Mouse (Mus musculus) retina, embryonic 14.5 days (tissue): ENCODE data around the gene Samd14.
"Not testable (repeated sequence)": the region's sequence is repeated elsewhere in the genome, so short reads cannot be mapped to it uniquely, and the experiment has no call there.

Source experiments
- DNase-seq: peaks from one replicate; pipeline ENCODE4 v3.0.0-alpha.2; 2015; ENCODE audit warnings: low spot score

Gene Samd14

GRCm38 (mm10) chr11:95009629-95010014, at the start of gene Samd14:
Gene Samd14, plus strand, starts transcription at chr11:95009879.
- peak; percentile 83 for DNase-seq

- DNase-seq: no peak
Measured at GRCm38 (mm10) chr11:94962534-94963101, 47.1 kb upstream of the Samd14 start.

DNA sequence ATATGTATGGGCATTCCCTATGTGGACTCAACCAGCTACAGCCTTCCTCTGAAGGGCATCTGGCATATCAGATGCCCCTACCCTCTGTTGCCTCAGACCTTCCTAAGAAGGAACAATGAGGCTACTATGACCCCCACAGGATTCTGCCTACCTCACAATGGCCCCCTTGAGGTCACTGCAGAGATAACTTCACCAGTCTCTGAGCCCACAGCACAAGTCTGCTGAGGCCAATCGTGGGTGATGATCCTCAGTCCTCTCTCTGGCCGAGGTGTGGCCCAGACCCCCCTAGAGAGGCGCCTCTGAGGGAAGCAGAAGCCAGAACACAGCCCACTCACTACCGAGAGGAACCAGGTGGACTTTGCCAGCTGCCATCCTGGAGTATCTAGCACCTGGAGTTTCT, 42.3 kb upstream of the Samd14 start, which contains the start of gene Hils1:
TSS of gene Hils1 (plus strand) at position 175 of the 400 bp plus-strand sequence.
- DNase-seq: no peak

DNA sequence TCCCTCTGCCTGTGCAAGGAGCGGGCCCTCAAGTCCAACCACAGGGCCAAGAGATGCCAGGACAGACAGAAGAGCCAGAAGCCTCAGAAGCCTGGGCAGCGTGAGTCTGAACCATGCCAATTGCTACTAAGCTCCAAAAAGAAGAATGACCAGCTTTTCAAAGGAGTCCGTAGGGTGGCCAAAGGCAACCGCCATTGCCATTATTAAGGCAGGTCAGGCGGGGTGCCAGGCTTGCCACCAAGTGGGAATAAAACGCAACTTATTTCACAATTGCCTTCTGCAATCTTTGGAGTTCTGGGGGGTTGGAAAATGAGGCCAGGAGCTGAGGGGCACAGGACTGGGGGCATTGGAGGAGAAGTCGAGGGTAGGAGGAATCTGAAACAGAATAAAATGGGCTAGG, 41.5 kb upstream of the Samd14 start:
- DNase-seq: no peak

DNA sequence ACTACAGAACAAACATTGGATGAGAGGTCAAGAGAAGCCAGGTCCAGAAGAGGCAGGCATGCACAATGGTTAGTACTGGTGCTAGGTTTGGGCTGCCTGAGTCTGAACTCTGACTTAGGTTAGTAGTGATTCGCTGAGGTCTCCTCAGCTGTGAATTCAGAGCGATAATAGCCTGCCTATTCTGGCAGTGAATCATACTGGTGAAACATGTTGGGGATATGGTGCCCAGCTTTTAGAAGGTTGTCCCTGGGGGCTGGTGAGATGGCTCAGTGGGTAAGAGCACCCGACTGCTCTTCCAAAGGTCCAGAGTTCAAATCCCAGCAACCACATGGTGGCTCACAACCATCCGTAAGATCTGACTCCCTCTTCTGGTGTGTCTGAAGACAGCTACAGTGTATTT, 40.0 kb upstream of the Samd14 start:
- not testable (repeated sequence) for DNase-seq

- DNase-seq: peak; percentile 79
Measured at GRCm38 (mm10) chr11:94970210-94970943, 39.3 kb upstream of the Samd14 start.

- no peak for DNase-seq
Measured at GRCm38 (mm10) chr11:94971895-94972615, 37.6 kb upstream of the Samd14 start.

GRCm38 (mm10) chr11:94972887-94973286, 36.8 kb upstream of the Samd14 start:
- DNase-seq: no peak

DNA sequence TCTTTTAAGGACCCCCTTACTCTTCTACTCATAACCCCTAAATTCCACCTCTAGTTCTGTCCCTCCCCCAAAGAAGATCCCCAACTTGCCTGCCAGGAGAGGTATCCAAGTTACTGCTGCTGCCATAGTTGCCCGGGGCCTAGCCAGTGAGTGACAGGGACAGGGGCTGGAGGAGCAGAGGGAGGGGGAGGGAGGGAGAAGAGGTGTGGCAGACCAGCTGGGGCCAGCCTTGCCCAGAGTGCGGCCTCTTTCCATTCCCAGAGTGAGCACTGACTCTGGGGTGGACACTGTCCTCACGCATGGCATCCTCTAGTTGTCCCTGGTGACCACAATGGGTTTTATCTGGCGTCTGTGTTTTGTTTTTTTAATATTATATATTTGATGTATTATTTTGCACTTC, 36.4 kb upstream of the Samd14 start:
- DNase-seq: peak; percentile 49

GRCm38 (mm10) chr11:94974951-94975350, 34.7 kb upstream of the Samd14 start:
- DNase-seq: no peak

- no peak for DNase-seq
Measured at GRCm38 (mm10) chr11:94976199-94976598, 33.5 kb upstream of the Samd14 start, which contains the start of gene Sgca. Gene Sgca, minus strand, starts transcription at chr11:94976327.

DNA sequence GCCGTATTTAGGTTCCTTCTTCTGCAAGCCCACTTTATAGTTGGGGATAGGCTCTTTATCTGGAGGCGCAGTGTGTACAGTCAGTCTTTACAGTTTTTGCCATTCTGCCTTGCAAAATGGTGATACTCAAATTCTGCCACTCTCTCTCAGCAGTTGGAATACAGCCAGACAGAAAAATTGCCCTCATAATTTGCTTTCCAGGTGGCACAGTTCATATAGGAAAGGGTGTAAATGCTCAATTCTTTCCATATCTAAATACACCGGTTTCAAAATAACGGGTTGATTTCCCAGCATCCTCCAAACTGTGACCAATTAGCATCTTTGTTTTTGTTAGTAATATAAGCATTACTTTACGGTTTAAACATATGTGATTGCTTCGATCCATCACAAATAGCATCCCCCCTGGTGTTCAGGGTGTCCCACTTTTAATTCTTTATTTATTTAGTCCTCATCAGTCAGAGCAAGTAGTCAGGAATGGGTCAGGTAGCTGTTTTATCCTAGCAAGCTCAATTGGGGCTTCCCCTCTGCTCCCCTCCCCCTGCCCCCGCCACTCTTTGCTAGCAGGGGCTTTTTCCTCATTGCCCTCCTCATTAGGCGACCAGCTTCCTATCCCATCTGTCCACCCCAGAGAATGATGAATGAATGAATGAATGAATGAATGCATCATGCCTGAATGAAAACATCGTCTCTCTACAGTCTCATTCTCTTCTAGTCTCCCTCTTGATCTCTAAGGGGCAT, 31.3 kb upstream of the Samd14 start:
- DNase-seq: no peak

GRCm38 (mm10) chr11:94978947-94979346, 30.7 kb upstream of the Samd14 start:
- DNase-seq: peak; percentile 99

GRCm38 (mm10) chr11:94979462-94980179, 30.1 kb upstream of the Samd14 start:
- no peak for DNase-seq

GRCm38 (mm10) chr11:94985140-94985539, 24.5 kb upstream of the Samd14 start:
- peak; percentile 17 for DNase-seq

DNA sequence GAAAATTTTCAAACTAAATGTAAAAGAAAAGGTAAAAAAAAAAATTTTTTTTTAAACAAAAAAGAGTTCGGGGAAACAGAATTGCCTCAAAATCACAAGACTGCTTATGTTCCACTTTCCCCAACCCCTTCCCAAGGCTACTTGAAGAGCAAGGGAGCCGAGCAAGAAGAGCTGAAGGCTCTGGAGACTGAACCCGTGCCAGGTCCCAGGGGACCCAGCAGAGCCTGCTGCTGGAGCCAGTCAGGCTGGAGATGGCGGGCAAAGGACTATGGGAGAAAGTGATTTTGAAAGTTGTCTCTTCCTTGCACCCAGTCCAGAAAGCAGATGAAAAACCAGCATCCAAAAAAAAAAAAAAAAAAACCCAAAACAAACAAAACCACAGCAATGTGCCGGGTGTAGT, 23.9 kb upstream of the Samd14 start:
- DNase-seq: no peak

DNA sequence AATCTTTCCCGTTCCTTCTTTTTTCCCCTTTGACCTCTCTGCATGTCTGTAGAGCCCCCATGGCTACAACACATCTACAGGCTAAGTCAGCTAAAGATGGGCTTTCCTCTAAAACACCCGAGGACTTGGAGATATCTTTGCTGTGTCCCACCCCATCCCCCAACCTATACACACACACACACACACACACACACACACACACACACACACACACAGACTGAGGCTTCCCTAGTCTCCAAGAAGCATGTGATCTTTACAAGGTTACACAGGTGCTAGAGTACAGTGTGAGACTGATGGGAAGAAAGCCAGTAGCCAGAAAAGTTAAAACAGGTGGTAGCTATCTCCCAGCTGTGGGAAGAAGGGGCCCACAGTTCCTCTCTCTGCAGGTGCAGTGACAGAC, 23.2 kb upstream of the Samd14 start:
- no peak for DNase-seq

- no peak for DNase-seq
Measured at GRCm38 (mm10) chr11:94987341-94987740, 22.3 kb upstream of the Samd14 start.

DNA sequence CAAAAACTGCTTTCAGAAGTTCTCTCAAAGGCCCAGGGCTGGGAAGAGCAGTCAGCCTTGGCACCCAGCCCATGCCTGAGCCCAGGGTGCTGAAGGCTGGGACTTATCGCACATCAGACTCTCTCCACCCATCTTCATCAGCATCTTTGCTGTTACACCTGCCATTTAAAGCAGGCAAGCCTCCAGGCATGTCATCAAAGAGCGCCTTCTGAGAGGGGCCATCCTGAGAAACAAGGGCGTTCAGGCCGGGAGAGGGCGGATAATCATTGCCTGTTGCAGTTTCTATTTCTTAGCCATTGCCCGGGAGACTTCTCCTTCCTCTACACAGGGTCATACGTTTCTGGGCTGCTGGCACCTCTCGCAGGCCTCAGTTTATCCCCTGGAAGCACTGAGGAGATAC, 21.8 kb upstream of the Samd14 start:
- DNase-seq: no peak

DNA sequence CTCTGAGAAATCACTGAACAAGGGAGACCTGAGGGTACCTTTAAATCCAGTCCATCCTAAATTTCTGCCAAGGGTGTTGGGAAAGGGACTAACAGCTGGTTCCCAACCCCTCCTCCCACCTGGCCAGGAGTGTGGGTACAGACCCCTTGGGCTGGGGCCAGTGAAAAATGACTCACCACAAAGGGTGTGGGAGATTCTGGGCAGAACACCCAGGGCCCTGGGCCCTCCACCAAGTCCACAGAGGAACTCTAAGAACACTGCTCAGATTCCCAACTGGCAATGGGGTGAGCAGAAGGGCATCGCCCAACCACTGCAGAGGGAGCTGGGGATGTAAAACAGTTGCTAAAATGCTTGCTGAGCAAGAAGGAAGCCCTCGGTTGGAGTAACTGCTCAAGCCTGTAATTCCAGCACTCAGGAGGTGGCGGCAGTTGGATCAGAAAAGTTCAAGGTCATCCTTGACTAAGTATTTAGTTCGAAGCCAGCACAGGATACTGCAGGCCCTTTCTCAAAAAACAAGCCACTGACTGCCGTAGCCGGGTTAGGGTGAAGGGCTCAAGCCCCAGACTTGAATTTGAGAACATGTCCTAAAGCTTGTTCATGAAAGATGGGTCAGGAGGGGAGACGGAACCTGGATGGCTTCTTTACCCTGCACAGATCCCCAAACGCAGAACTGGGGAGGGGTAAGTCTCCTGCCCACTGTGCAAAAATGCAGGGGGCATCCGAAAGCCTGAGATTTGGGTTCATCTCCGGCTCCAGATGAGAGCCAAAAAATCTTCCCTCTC, 20.7 kb upstream of the Samd14 start:
- no peak for DNase-seq

- DNase-seq: peak; percentile 92
Measured at GRCm38 (mm10) chr11:94989562-94990017, 20.1 kb upstream of the Samd14 start.
